Mouse (Mus musculus): ENCODE measurements around the gene Gm17190. TPM values are rescaled to one million over a fixed set of nuclear protein-coding genes. Genes with fewer than 3 reads are reported as not detected.
"Not testable (repeated sequence)": the region's sequence is repeated elsewhere in the genome, so short reads cannot be mapped to it uniquely, and the experiment has no call there.

Gm17190 gene
- total RNA-seq (2021), result not detected

DNA sequence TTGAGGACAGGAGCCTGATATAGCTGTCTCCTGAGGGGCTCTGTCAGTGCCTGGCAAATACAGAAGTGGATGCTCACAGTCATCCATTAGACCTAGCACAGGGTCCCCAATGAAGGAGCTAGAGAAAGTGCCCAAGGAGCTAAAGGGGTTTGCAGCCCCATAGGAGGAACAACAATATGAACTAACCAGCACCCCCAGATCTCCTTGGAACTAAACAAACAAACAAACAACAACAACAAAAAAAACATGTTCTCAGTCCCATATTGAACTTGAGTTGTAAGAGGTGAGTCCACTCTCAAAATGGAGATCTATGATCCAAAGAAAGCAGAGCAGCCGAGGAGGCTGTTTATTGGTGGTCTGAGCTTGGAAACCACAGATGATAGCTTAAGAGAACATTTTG is at the start of gene Gm17190:
Gm17190 (plus strand) TSS at position 301 of the 400 bp plus-strand sequence.
- DNase-seq (ENCODE audit: low spot score); intact Hi-C loops (cut with DNase I): not testable (repeated sequence)

GRCm38 (mm10) chr13:96039536-96039935 is 42.3 kb upstream of the Gm17190 start:
- intact Hi-C loops (cut with DNase I), result no loop called here
- no peak for DNase-seq (ENCODE audit: low spot score)

DNA sequence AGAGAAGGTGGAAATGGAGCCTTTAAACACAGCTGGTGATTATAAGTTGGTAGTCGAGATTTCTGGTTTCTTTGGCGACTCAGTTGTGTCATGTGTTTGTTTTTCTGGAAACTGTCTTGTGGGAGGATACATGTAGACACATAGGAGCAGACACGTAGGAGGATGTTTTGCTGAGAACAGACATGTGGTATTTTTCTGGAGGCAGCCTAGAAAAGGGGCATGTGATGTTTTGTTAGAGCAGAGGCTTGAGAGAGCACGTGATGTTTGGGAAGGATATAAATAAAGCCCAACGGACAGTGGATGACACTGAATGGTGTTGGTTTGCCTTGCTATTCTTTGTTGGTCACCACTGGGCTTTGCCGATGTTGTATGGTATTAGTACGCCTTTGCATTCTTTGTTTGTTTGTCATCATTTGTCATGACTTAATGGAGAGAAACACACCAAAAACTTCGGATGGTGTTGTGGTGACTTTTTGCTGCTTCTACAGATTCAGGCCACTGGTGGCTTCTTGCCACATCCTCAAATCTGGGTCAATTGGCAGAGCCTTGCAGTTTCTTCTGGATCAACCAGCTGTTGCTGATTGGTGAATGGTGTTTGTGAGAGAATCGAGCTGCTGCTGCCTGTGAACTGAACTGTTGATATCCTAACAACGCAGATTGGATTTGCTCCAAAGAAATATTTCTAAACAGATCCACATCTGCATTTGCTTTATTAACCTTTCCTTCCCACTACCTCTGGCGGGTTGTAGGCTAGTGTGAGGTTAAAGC is 41.4 kb upstream of the Gm17190 start:
- no peak for DNase-seq (ENCODE audit: low spot score)
- intact Hi-C loops (cut with DNase I), result no loop called here

DNA sequence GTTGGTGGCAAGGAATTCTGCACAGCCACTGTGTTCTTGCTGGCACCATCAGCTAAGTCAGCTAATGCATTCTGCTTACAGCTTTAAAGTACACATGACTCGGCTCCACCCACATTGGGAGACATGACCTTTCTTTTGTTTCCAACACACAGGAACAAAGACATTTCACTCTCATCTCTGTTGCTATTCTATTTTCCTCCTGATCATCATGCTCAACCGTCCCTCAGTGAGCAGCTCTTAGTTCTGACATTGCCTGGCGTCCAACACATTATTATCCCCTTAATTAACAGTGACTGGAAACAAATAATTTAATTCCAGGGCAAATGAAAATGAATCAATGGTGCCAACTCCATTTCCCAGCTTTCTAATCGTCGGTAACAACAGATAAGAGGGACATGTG is 36.5 kb upstream of the Gm17190 start:
- no peak for DNase-seq (ENCODE audit: low spot score)
- intact Hi-C loops (cut with DNase I), result no loop called here

DNA sequence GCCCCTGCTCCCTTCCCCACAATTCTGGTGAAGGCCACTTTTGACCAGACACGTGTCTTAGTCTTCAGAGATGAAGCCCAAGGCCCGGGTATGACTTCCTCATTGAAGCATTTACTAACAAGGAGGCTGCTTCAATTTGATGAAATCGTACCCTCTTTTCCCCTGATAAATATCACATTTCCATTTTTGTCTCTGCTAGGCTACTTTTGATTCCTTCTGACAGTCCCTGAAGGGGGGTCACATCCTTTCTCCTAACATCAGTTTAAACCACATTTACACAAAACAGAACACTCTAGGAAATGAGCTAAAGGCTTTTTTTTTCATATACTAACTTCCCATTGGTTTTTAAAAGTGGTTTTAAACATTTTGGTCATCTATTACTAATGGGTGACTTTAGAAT is 29.1 kb upstream of the Gm17190 start:
- intact Hi-C loops (cut with DNase I), result no loop called here
- DNase-seq (ENCODE audit: low spot score), result no peak

GRCm38 (mm10) chr13:96073555-96073954 is 8.3 kb upstream of the Gm17190 start:
- no peak for DNase-seq (ENCODE audit: low spot score)
- intact Hi-C loops (cut with DNase I), result no loop called here

DNA sequence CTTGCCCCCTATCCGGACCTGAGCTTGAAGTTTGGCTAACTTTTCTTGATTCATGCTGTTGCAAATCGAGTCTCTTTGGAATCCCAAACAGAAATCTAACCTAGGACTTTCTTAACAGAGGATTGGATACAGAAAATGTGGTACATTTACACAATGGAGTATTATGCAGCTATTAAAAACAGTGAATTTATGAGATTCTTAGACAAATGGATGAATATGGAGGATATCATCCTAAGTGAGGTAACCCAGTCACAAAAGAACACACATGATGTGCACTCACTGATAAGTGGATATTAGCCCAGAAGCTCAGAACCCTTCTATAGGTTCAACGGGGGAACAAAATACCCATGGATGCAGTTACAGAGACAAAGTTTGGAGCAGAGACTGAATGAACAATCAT is 578 bp upstream of the Gm17190 start, which contains the start of gene Gm20075:
Gm20075 (minus strand) TSS at position 101 of the 400 bp plus-strand sequence.
- DNase-seq (ENCODE audit: low spot score); intact Hi-C loops (cut with DNase I): not testable (repeated sequence)

DNA sequence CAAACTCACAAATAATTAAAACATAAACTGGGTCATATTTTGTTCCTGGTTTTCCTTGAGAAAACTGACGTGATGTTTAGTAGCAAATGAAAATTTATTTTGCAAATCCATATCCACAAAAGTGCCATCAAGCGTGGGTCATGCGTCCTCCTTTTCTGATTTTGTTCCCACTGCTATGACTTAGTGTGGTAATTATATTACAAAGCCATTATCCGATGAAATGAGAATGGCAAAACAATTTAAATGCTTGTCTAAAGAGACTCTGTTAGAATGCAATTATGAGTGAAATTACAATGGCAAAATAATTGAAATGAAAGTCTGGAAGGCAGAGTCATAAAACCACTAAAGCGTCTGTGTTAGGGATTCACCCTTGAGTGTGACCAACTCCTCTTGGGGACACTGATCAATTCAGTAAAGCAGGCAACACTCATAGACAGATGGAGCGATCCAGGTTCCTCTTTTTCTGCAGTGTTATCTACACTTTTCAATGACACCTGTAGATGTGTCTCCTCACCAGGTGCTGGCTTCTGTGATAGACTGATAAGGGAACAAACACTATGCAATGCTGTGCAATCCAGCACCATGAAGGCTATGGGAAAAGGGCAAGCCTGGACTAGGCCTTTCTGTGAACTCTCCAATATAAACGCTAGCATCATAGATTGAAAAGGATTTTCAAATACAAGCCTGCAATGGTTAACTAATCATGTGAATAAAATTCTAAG is 3.9 kb downstream of the Gm17190 start:
- intact Hi-C loops (cut with DNase I), result no loop called here
- DNase-seq (ENCODE audit: low spot score), result no peak

- intact Hi-C loops (cut with DNase I), result no loop called here
- DNase-seq (ENCODE audit: low spot score), result no peak
These were observed 9.1 kb downstream of the Gm17190 start for GRCm38 (mm10) chr13:96090929-96091328.

DNA sequence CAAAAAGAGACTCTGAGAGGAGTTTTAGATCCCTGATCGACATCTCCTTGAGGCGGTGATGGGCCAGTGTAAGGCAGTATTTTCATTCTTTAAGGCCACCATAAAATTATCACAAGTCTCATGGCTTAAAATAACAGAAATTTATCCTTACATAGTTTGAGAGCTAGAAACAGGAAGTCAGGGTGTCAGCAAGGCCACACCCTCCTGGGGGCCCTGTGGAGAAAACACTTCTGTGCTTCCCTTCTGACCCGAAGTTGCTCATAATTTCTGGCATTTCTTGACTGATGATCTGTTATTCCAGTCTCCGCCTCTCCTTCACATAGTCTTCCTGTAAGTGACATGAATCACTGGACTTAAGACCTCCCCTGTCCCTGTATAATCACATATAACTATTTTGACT is 24.5 kb downstream of the Gm17190 start:
- intact Hi-C loops (cut with DNase I), result no loop called here
- DNase-seq (ENCODE audit: low spot score), result no peak

GRCm38 (mm10) chr13:96110767-96111166 is 28.9 kb downstream of the Gm17190 start:
- intact Hi-C loops (cut with DNase I), result no loop called here
- DNase-seq (ENCODE audit: low spot score), result no peak

DNA sequence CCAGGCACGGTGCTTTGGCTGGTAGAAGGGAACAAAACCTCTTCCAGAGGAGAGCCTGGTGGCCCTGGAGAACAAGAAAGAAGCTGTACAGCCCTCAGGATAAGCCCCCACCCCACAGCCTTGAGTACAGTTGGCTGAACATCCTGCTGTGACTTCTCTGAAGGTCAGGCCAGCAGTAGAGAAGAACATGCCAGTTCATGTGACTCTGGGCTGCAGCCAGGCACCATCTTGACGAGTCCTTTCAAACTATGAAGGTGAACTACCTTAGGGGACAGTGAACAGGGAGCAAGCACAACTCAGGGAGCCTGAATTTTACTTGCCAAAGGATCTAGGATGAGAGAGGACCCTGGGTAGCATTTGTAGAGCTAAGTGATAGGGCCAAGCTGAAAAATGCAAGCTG is 30.9 kb downstream of the Gm17190 start:
- intact Hi-C loops (cut with DNase I), result no loop called here
- no peak for DNase-seq (ENCODE audit: low spot score)

- no peak for DNase-seq (ENCODE audit: low spot score)
- intact Hi-C loops (cut with DNase I), result no loop called here
These were observed 43.2 kb downstream of the Gm17190 start for GRCm38 (mm10) chr13:96125011-96125410.

GRCm38 (mm10) chr13:96126669-96127068 is 44.8 kb downstream of the Gm17190 start:
- intact Hi-C loops (cut with DNase I), result no loop called here
- DNase-seq (ENCODE audit: low spot score), result no peak

DNA sequence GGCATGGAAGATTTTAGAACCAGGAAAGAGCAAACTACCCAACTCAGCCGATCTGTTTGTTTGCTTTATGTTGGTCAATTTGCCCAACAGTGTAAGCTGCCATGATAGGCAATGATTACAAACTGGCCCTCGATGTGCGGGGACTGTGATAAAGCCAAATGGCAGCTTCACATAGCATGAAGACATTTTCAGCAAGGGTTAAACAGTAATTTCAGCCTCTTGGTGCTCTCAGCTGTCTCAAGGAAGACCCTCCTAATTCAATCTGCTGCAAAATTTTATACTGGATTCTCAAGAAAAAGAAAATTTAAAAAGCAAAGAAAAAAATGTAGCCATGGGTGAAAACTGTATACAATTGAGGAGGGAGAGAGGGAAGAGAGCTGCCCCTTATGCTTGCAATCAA is 47.2 kb downstream of the Gm17190 start:
- DNase-seq (ENCODE audit: low spot score), result no peak
- intact Hi-C loops (cut with DNase I), result no loop called here

GRCm38 (mm10) chr13:96131050-96131449 is 49.2 kb downstream of the Gm17190 start:
- no peak for DNase-seq (ENCODE audit: low spot score)
- intact Hi-C loops (cut with DNase I), result no loop called here

DNA sequence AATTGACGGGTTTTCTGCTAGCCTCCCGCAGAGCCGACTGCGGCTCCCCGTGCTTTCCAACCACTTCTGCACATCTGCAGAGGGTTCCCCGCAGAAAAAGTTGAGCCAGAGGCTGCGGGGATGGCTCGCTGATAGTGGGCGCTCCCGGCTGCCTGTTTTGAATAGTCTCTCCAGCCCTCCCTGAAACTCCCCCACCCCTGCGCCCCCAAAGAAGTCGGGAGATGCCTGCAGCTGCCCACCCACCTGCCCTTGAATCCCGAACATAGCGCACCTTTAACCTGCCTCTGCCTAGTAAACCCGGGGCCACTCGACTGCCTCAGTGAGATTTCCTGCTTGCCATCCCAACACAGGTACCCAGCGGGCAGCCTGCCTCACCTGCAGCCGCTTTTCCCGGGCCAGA is 50.1 kb downstream of the Gm17190 start:
- intact Hi-C loops (cut with DNase I), result no loop called here

GRCm38 (mm10) chr13:96132401-96132816 is 50.6 kb downstream of the Gm17190 start, which contains the start of gene Sv2c:
TSS of gene Sv2c (minus strand) at chr13:96132577.
- DNase-seq (ENCODE audit: low spot score), result no peak
- intact Hi-C loops (cut with DNase I), result no loop called here

More for the DNA sequence above, 50.1 kb downstream of the Gm17190 start:
- no peak for DNase-seq (ENCODE audit: low spot score)

All from heart, postnatal 25 days (tissue).